Mouse (Mus musculus) gonadal fat pad, adult 2 months (tissue): ENCODE data around the gene Gm34653. TPM values are rescaled to one million over a fixed set of nuclear protein-coding genes. Genes with fewer than 3 reads are reported as not detected.

Source experiments
- DNase-seq: peaks from one replicate; pipeline ENCODE4 v3.0.0-alpha.2; 2012; ENCODE audit warnings: low read depth
- polyA plus RNA-seq: library from polyadenylated mRNA; depleted of rRNA; stranded (reverse); fragments of >200 nt; gene quantifications from 2 replicates; pipeline ENCODE4 v1.2.3, GENCODE M21; 2012; rRNA removed

The Gm34653 gene
- polyA plus RNA-seq, 1 experiment: 0.05 TPM

- DNase-seq: no peak
Measured at GRCm38 (mm10) chr2:34884186-34884585, 51.4 kb downstream of the Gm34653 start.

Other genes with a start within 250 kb of the Gm34653 start
- gene Gapvd1, start 77.8 kb upstream of the Gm34653 start, polyA plus RNA-seq: 20.6 and 26.3 TPM in 2 replicates
- 894 and 1,524 TPM in 2 replicates for gene Hspa5, start 61.0 kb upstream of the Gm34653 start, polyA plus RNA-seq
- gene Rabepk, start 33.1 kb upstream of the Gm34653 start, polyA plus RNA-seq: 48.8 and 51.2 TPM in 2 replicates
- gene Fbxw2, start 6.7 kb upstream of the Gm34653 start, polyA plus RNA-seq: 52.7 and 55.3 TPM in 2 replicates
- gene Cutal, start 41.4 kb downstream of the Gm34653 start, polyA plus RNA-seq: 20.0 and 39.2 TPM in 2 replicates
- gene Psmd5, start 42.0 kb downstream of the Gm34653 start, polyA plus RNA-seq: 14.5 and 20.7 TPM in 2 replicates
- 10.5 and 15.8 TPM in 2 replicates for gene Phf19, start 81.0 kb downstream of the Gm34653 start, polyA plus RNA-seq
- 3.8 and 6.4 TPM in 2 replicates for gene Traf1, start 128.8 kb downstream of the Gm34653 start, polyA plus RNA-seq
- gene Hc, start 228.4 kb downstream of the Gm34653 start, polyA plus RNA-seq: 0.15 TPM in 1 of 2 replicates, not detected in the other